26 mouse cellular contexts compared by ENCODE assay signal in the genomic region with DNA sequence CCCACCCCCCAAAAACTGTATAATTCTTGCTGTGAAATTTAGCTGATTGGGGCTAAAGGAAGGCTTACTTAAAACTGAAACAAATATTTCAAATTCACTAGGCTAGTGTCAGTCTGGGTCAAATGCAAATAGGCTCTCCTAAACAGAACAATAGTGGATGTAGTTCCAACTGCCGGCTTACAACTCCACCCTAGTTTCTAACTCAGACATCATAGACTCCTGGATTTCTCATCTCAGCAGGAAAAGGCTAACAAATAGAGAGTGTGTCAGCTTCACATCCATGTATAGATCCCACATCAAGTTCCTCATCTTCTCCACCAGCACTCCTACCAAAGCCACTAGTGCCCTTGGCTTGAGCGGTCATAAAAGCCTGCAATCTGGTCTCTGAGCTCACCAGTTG.
DNase-seq lines count a peak whose midpoint lies in the region; ATAC-seq and TF ChIP-seq lines count a peak whose summit lies in the region.
"Had no signal": no experiment of that assay in that cellular context is flagged by ENCODE, and none has a peak within 500 bp of the region (broad histone marks: within the 10 kb centered on the region; RNA-seq: fewer than 3 reads in every experiment).

No protein-coding gene starts in this region.

- no peak for TF ChIP-seq CTCF in gastrocnemius, adult 2 months (IDR thresholded peaks at IDR 0.05)

- no peak for ATAC-seq in hindbrain, embryonic 11.5 days (ENCODE audit: low FRiP score)
- no peak for ATAC-seq in activated CD4-positive, CD25-positive, alpha-beta regulatory T cell, adult 4 months
- ATAC-seq: forebrain, embryonic 13.5 days; forebrain, embryonic 16.5 days; hindbrain, embryonic 16.5 days; intestine, embryonic 15.5 days had no signal

- no peaks in the 10 kb centered on the region for H3K36me3 ChIP-seq in hindbrain, embryonic 10.5 days
- no peaks in the 10 kb centered on the region for H3K36me3 ChIP-seq in hindbrain, embryonic 11.5 days (ENCODE audit: control insufficient read depth, insufficient read depth, low read length)
- H3K36me3 ChIP-seq: forebrain, embryonic 10.5 days; heart, embryonic 15.5 days; hindbrain, embryonic 13.5 days; intestine, embryonic 15.5 days had no signal

- no peak for DNase-seq in gastrocnemius, adult 2 months
- DNase-seq in gastrocnemius, postnatal 10 days = no peak
- DNase-seq in hindbrain, embryonic 10.5 days (ENCODE audit: low spot score) = no peak
- DNase-seq in hindbrain, embryonic 11.5 days (ENCODE audit: low spot score) = no peak
- DNase-seq in ZHBTc4 (ENCODE audit: low read depth, low spot score) = peak; percentile 67
- DNase-seq in yolk sac, embryonic 10.5 days (ENCODE audit: low spot score) = no peak
- DNase-seq in kidney, postnatal 4 days = no peak
- DNase-seq: adrenal gland, adult 8-10 months; adrenal gland, postnatal 25 days; cerebellum, adult 18-20 months; cerebellum, adult 9-10 months; cerebellum, postnatal 14 days; gastrocnemius, postnatal 25 days; heart, adult 18-20 months; heart, postnatal 14 days; heart, postnatal 4 days; kidney, adult 11 months had no signal

- H3K4me1 ChIP-seq in hindbrain, embryonic 10.5 days (replicated peaks) = peaks cover 7% of the 10 kb centered on the region; the same call in 1 of the 2 replicates
- H3K4me1 ChIP-seq in hindbrain, embryonic 11.5 days (replicated peaks; ENCODE audit: control insufficient read depth, insufficient read depth, low read length) = no peaks in the 10 kb centered on the region
- H3K4me1 ChIP-seq: forebrain, embryonic 13.5 days; hindbrain, embryonic 13.5 days; intestine, embryonic 15.5 days had no signal

- peak overlapping the region; percentile 20; the same call in 1 of the 2 replicates for H3K27ac ChIP-seq in gastrocnemius, adult 2 months
- H3K27ac ChIP-seq in hindbrain, embryonic 10.5 days = peak overlapping the region; percentile 35; the same call in 1 of the 2 replicates
- H3K27ac ChIP-seq in hindbrain, embryonic 11.5 days (ENCODE audit: low read depth, low read length) = no peak overlapping the region
- H3K27ac ChIP-seq: forebrain, embryonic 10.5 days; forebrain, embryonic 13.5 days; heart, embryonic 10.5 days; heart, embryonic 15.5 days; hindbrain, embryonic 13.5 days; intestine, embryonic 15.5 days had no signal

- no peak overlapping the region for H3K4me2 ChIP-seq in hindbrain, embryonic 11.5 days (replicated peaks; ENCODE audit: low read depth, low read length)
- H3K4me2 ChIP-seq: forebrain, embryonic 13.5 days; heart, embryonic 15.5 days; hindbrain, embryonic 13.5 days; intestine, embryonic 15.5 days had no signal

- H3K4me3 ChIP-seq in gastrocnemius, adult 2 months = no peak overlapping the region
- H3K4me3 ChIP-seq in hindbrain, embryonic 10.5 days = no peak overlapping the region
- H3K4me3 ChIP-seq in hindbrain, embryonic 11.5 days (ENCODE audit: low read depth, low read length) = no peak overlapping the region
- H3K4me3 ChIP-seq: forebrain, embryonic 10.5 days; forebrain, embryonic 13.5 days; heart, embryonic 10.5 days; heart, embryonic 15.5 days; hindbrain, embryonic 13.5 days; intestine, embryonic 15.5 days had no signal

- no peak overlapping the region for H3K9ac ChIP-seq in hindbrain, embryonic 11.5 days (ENCODE audit: low read depth, low read length)
- H3K9ac ChIP-seq: forebrain, embryonic 13.5 days; heart, embryonic 15.5 days; hindbrain, embryonic 13.5 days; intestine, embryonic 15.5 days had no signal

- H3K9me3 ChIP-seq in hindbrain, embryonic 10.5 days = peaks cover 3% of the 10 kb centered on the region; the same call in 1 of the 2 replicates
- H3K9me3 ChIP-seq in hindbrain, embryonic 11.5 days (ENCODE audit: control insufficient read depth, low read length) = no peaks in the 10 kb centered on the region
- H3K9me3 ChIP-seq: forebrain, embryonic 10.5 days; forebrain, embryonic 13.5 days; heart, embryonic 10.5 days; heart, embryonic 15.5 days; hindbrain, embryonic 13.5 days; intestine, embryonic 15.5 days had no signal

- intact Hi-C loops in gastrocnemius, adult 2 months (cut with DNase I) = no loop called here

- 69% methylated on average over 2 of the region's 2 CpGs for WGBS in hindbrain, embryonic 10.5 days
- WGBS in hindbrain, embryonic 11.5 days = 72% methylated on average over 2 of the region's 2 CpGs

- H3K27me3 ChIP-seq in hindbrain, embryonic 10.5 days (ENCODE audit: insufficient read depth, poor library complexity, severe bottlenecking) = no peaks in the 10 kb centered on the region
- no peaks in the 10 kb centered on the region for H3K27me3 ChIP-seq in hindbrain, embryonic 11.5 days (ENCODE audit: control insufficient read depth, insufficient read depth, low read length)
- H3K27me3 ChIP-seq: forebrain, embryonic 13.5 days; heart, embryonic 15.5 days; hindbrain, embryonic 13.5 days; intestine, embryonic 15.5 days had no signal
